Mouse (Mus musculus): ENCODE data around the gene Hist1h4n. TPM values are rescaled to one million over a fixed set of nuclear protein-coding genes. Genes with fewer than 3 reads are reported as not detected.
"Not testable (repeated sequence)": the region's sequence is repeated elsewhere in the genome, so short reads cannot be mapped to it uniquely, and the experiment has no call there.

Hist1h4n gene
- polyA plus RNA-seq, 1 experiment from 2014 or later, result 7.5 TPM

- Histone ChIP-seq H3K4me3 (peak overlapping the region; percentile 39), H3K36me3 (no peaks in the 10 kb centered on the region), H3K27me3 (no peaks in the 10 kb centered on the region), H3K4me2 (peak overlapping the region; percentile 62), H3K9me3 (no peaks in the 10 kb centered on the region), H3K27ac (replicated peaks) (peak overlapping the region; percentile 77), H3K4me1 (replicated peaks) (peaks cover 35% of the 10 kb centered on the region), H3K9ac (peak overlapping the region; percentile 58)
- ATAC-seq (ENCODE audit: low read depth), result peak; percentile 52; the same call in 1 of the 2 replicates
- 12% methylated on average over 17 of the region's 21 CpGs for WGBS
Measured at GRCm38 (mm10) chr13:21787760-21788593, 44.0 kb downstream of the Hist1h4n start.

DNA sequence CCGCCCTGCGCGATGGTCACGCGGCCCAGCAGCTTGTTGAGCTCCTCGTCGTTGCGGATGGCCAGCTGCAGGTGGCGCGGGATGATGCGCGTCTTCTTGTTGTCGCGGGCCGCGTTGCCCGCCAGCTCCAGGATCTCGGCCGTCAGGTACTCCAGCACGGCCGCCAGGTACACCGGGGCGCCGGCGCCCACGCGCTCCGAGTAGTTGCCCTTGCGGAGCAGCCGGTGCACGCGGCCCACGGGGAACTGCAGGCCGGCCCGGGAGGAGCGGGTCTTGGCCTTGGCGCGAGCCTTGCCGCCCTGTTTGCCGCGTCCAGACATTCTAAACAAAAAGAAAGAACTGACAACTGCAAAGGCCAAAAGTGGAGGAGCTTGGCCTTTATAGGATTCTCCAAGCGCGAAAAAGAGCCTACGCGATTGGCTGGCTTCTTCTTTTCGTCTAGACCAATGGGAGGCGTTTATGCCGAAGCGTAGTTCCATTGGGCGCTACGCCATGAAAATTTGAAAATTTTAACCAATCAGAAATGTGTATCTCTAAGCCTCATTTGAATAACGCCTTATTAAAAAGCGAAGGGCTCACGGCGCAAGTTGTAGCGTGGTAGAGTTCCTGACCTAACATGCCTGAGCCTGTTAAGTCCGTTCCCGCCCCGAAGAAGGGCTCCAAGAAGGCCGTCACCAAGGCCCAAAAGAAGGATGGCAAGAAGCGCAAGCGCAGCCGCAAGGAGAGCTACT is 44.9 kb downstream of the Hist1h4n start, which contains the start of the genes Hist1h2an and Hist1h2bp:
TSS of gene Hist1h2an (minus strand) at position 320 of the 731 bp plus-strand sequence.
TSS of gene Hist1h2bp (plus strand) at position 563 of the 731 bp plus-strand sequence.
- under 1% methylated on average over 44 of the region's 63 CpGs for WGBS
- Histone ChIP-seq H3K27ac (replicated peaks) (peak within 1 kb of the TSS; percentile 77), H3K4me3 (peak within 1 kb of the TSS; percentile 39), H3K4me1 (replicated peaks) (peaks cover 43% of the 10 kb centered on the region), H3K4me2 (peak within 1 kb of the TSS; percentile 62), H3K9ac (peak within 1 kb of the TSS; percentile 64)
- H3K9me3 ChIP-seq, H3K36me3 ChIP-seq, H3K27me3 ChIP-seq: not testable (repeated sequence)
- ATAC-seq (ENCODE audit: low read depth), result peak; percentile 95

GRCm38 (mm10) chr13:21786189-21786898 is 45.7 kb downstream of the Hist1h4n start:
- WGBS, result 1% methylated on average over 8 of the region's 8 CpGs
- Histone ChIP-seq H3K4me2 (peak overlapping the region; percentile 62), H3K4me3 (peak overlapping the region; percentile 39), H3K27ac (replicated peaks) (peak overlapping the region; percentile 76), H3K9me3 (no peaks in the 10 kb centered on the region), H3K9ac (peak overlapping the region; percentile 64), H3K27me3 (no peaks in the 10 kb centered on the region), H3K4me1 (replicated peaks) (peaks cover 44% of the 10 kb centered on the region), H3K36me3 (no peaks in the 10 kb centered on the region)
- no peak for ATAC-seq (ENCODE audit: low read depth)

GRCm38 (mm10) chr13:21784311-21784710 is 47.7 kb downstream of the Hist1h4n start:
- 13% methylated on average over 6 of the region's 6 CpGs for WGBS
- ATAC-seq (ENCODE audit: low read depth), result no peak
- Histone ChIP-seq H3K27me3 (no peaks in the 10 kb centered on the region), H3K4me2 (peak overlapping the region; percentile 80), H3K4me1 (replicated peaks) (peaks cover 54% of the 10 kb centered on the region), H3K4me3 (0 out of 2 replicates have a peak overlapping the region, but pooled peaks have one; percentile 40), H3K9ac (peak overlapping the region; percentile 28), H3K36me3 (no peaks in the 10 kb centered on the region), H3K9me3 (no peaks in the 10 kb centered on the region), H3K27ac (replicated peaks) (peak overlapping the region; percentile 59)

GRCm38 (mm10) chr13:21783734-21784161 is 48.2 kb downstream of the Hist1h4n start:
- Histone ChIP-seq H3K9ac (peak overlapping the region; percentile 28), H3K9me3 (no peaks in the 10 kb centered on the region)

DNA sequence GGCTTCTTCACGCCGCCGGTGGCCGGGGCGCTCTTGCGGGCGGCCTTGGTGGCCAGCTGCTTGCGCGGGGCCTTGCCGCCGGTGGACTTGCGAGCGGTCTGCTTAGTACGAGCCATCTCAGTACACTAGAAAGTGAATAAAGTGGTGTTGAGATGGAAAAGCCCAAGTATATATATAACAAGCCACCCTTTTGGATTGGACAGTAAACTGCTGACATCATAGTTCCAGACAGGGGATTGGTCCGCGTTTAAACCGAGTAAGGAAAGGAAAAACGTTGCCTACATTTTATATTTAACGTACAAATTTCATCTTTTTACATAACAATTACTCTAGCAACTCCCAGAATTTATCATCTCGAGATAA is 48.8 kb downstream of the Hist1h4n start, which contains the start of gene Hist1h3i:
TSS of gene Hist1h3i (minus strand) at position 116 of the 363 bp plus-strand sequence.
- Histone ChIP-seq H3K36me3 (no peaks in the 10 kb centered on the region), H3K4me3 (peak within 1 kb of the TSS; percentile 40), H3K27ac (replicated peaks) (peak within 1 kb of the TSS; percentile 84), H3K9ac (peak within 1 kb of the TSS; percentile 70), H3K4me2 (peak within 1 kb of the TSS; percentile 80), H3K27me3 (no peaks in the 10 kb centered on the region), H3K4me1 (replicated peaks) (peaks cover 59% of the 10 kb centered on the region), H3K9me3 (no peaks in the 10 kb centered on the region)
- WGBS, result 0% methylated on average over 14 of the region's 20 CpGs
- peak; percentile 76 for ATAC-seq (ENCODE audit: low read depth)

More at GRCm38 (mm10) chr13:21783734-21784161, 48.2 kb downstream of the Hist1h4n start:
- WGBS, result 2% methylated on average over 9 of the region's 9 CpGs
- ATAC-seq (ENCODE audit: low read depth), result no peak
- Histone ChIP-seq H3K27me3 (no peaks in the 10 kb centered on the region), H3K4me1 (replicated peaks) (peaks cover 56% of the 10 kb centered on the region), H3K36me3 (no peaks in the 10 kb centered on the region), H3K4me3 (peak overlapping the region; percentile 40), H3K4me2 (peak overlapping the region; percentile 80), H3K27ac (replicated peaks) (peak overlapping the region; percentile 59)

DNA sequence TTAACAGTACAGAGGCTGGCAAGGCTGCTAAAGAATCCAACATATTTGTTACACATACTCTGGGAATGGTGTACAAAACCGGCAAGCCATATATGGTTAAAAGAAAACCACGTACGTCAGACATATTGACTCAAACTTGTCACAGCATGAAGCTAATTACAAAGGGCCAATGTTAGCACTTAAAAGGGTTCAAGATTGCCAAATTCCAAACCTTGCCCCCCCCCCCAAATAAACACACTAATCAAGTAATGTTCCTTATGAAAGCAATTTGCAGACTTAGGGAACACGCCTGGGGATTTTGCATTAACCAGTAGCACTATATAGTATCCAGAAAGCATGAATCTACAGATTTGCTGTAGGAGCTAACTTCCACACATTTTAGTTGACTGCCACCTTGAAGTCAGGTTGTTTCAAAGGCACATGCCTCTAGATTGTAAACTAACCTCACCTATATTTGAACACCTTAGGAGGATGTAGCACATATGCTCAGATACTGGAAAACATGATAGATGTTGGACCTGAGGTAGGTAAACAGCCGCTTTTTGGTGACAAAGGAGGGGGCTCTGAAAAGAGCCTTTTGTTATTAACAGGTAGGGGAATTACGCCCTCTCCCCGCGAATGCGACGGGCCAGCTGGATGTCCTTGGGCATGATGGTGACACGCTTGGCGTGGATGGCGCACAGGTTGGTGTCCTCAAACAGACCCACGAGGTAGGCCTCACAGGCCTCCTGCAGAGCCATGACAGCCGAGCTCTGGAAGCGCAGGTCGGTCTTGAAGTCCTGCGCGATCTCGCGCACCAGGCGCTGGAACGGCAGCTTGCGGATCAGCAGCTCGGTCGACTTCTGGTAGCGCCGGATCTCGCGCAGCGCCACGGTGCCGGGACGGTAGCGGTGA is 49.4 kb downstream of the Hist1h4n start:
- not testable (repeated sequence) for H3K27me3 ChIP-seq; ATAC-seq (ENCODE audit: low read depth); H3K9me3 ChIP-seq; H3K36me3 ChIP-seq
- peaks cover 56% of the 10 kb centered on the region for H3K4me1 ChIP-seq (replicated peaks)
- peak overlapping the region; percentile 70 for H3K9ac ChIP-seq
- peak overlapping the region; percentile 84 for H3K27ac ChIP-seq (replicated peaks)
- peak overlapping the region; percentile 80 for H3K4me2 ChIP-seq
- H3K4me3 ChIP-seq, result peak overlapping the region; percentile 40
- WGBS, result under 1% methylated on average over 18 of the region's 35 CpGs

Small RNA genes lying within 50 kb of the gene (microRNA-seq; reads per million reads assigned to microRNA genes)
- gene Gm19658, result not detected
- gene Gm44346, result not detected
- gene Gm44466, result not detected

Other genes starting within 250 kb of the Hist1h4n start
- gene Olfr1362, start 218.2 kb downstream of the Hist1h4n start, polyA plus RNA-seq (2015; fragmentation: Nextera tagmentation; extraction: Ambion mirVana), result not detected in 2 replicates
- gene Olfr11, start 189.7 kb downstream of the Hist1h4n start, polyA plus RNA-seq (2015; fragmentation: Nextera tagmentation; extraction: Ambion mirVana), result 0.07 TPM in 1 of 2 replicates, not detected in the other
- not detected in 2 replicates for gene Olfr1361, start 168.8 kb downstream of the Hist1h4n start, polyA plus RNA-seq (2015; fragmentation: Nextera tagmentation; extraction: Ambion mirVana)
- gene Olfr1360, start 154.8 kb downstream of the Hist1h4n start, polyA plus RNA-seq (2015; fragmentation: Nextera tagmentation; extraction: Ambion mirVana), result not detected in 2 replicates
- gene Olfr1359, start 134.1 kb downstream of the Hist1h4n start, polyA plus RNA-seq (2015; fragmentation: Nextera tagmentation; extraction: Ambion mirVana), result not detected in 2 replicates
- 1.4 and 1.5 TPM in 2 replicates for gene Hist1h2bl, start 116.1 kb downstream of the Hist1h4n start, polyA plus RNA-seq (2015; fragmentation: Nextera tagmentation; extraction: Ambion mirVana)
- 5.9 TPM in 1 of 2 replicates, not detected in the other for gene Hist1h2ai, start 115.8 kb downstream of the Hist1h4n start, polyA plus RNA-seq (2015; fragmentation: Nextera tagmentation; extraction: Ambion mirVana)
- gene Hist1h3h, start 114.5 kb downstream of the Hist1h4n start, polyA plus RNA-seq (2015; fragmentation: Nextera tagmentation; extraction: Ambion mirVana), result 2.7 and 3.3 TPM in 2 replicates
- gene Hist1h2bm, start 110.2 kb downstream of the Hist1h4n start, polyA plus RNA-seq (2015; fragmentation: Nextera tagmentation; extraction: Ambion mirVana), result 1.2 and 1.4 TPM in 2 replicates
- gene Hist1h4j, start 97.1 kb downstream of the Hist1h4n start, polyA plus RNA-seq (2015; fragmentation: Nextera tagmentation; extraction: Ambion mirVana), result 1.0 and 1.7 TPM in 2 replicates
- gene Hist1h4k, start 81.7 kb downstream of the Hist1h4n start, polyA plus RNA-seq (2015; fragmentation: Nextera tagmentation; extraction: Ambion mirVana), result 0.84 and 3.9 TPM in 2 replicates
- gene Hist1h2ak, start 78.4 kb downstream of the Hist1h4n start, polyA plus RNA-seq (2015; fragmentation: Nextera tagmentation; extraction: Ambion mirVana), result 6.0 and 7.6 TPM in 2 replicates
- 0.73 and 1.1 TPM in 2 replicates for gene Hist1h2bn, start 78.1 kb downstream of the Hist1h4n start, polyA plus RNA-seq (2015; fragmentation: Nextera tagmentation; extraction: Ambion mirVana)
- 3.2 and 5.8 TPM in 2 replicates for gene Hist1h1b, start 51.6 kb downstream of the Hist1h4n start, polyA plus RNA-seq (2015; fragmentation: Nextera tagmentation; extraction: Ambion mirVana)
- 32.1 and 33.9 TPM in 2 replicates for gene Hist1h3i, start 48.8 kb downstream of the Hist1h4n start, polyA plus RNA-seq (2015; fragmentation: Nextera tagmentation; extraction: Ambion mirVana)
- not detected in 2 replicates for gene Hist1h2an, start 45.0 kb downstream of the Hist1h4n start, polyA plus RNA-seq (2015; fragmentation: Nextera tagmentation; extraction: Ambion mirVana)
- 0.52 and 1.4 TPM in 2 replicates for gene Hist1h2bp, start 44.7 kb downstream of the Hist1h4n start, polyA plus RNA-seq (2015; fragmentation: Nextera tagmentation; extraction: Ambion mirVana)
- gene Hist1h2bq, start 22.0 kb downstream of the Hist1h4n start, polyA plus RNA-seq (2015; fragmentation: Nextera tagmentation; extraction: Ambion mirVana), result 4.3 and 4.4 TPM in 2 replicates
- not detected in 2 replicates for gene Hist1h2ao, start 21.7 kb downstream of the Hist1h4n start, polyA plus RNA-seq (2015; fragmentation: Nextera tagmentation; extraction: Ambion mirVana)
- gene Hist1h4m, start 20.4 kb downstream of the Hist1h4n start, polyA plus RNA-seq (2015; fragmentation: Nextera tagmentation; extraction: Ambion mirVana), result not detected in 2 replicates
- 641 and 649 TPM in 2 replicates for gene Hist1h2ap, start 1.3 kb upstream of the Hist1h4n start, polyA plus RNA-seq (2015; fragmentation: Nextera tagmentation; extraction: Ambion mirVana)
- 3.9 and 5.2 TPM in 2 replicates for gene Hist1h2br, start 1.5 kb upstream of the Hist1h4n start, polyA plus RNA-seq (2015; fragmentation: Nextera tagmentation; extraction: Ambion mirVana)
- 16.0 and 16.3 TPM in 2 replicates for gene Zfp184, start 112.9 kb upstream of the Hist1h4n start, polyA plus RNA-seq (2015; fragmentation: Nextera tagmentation; extraction: Ambion mirVana)
- gene Pom121l2, start 149.0 kb upstream of the Hist1h4n start, polyA plus RNA-seq (2015; fragmentation: Nextera tagmentation; extraction: Ambion mirVana), result not detected in 2 replicates
- gene Prss16, start 177.5 kb upstream of the Hist1h4n start, polyA plus RNA-seq (2015; fragmentation: Nextera tagmentation; extraction: Ambion mirVana), result 0.17 and 0.18 TPM in 2 replicates
- 1.7 TPM in 1 of 2 replicates, not detected in the other for gene Hist1h2ah, start 203.4 kb upstream of the Hist1h4n start, polyA plus RNA-seq (2015; fragmentation: Nextera tagmentation; extraction: Ambion mirVana)
- gene Hist1h2bk, start 203.7 kb upstream of the Hist1h4n start, polyA plus RNA-seq (2015; fragmentation: Nextera tagmentation; extraction: Ambion mirVana), result 2.5 and 3.8 TPM in 2 replicates
- 8.8 and 10.1 TPM in 2 replicates for gene Hist1h4i, start 209.2 kb upstream of the Hist1h4n start, polyA plus RNA-seq (2015; fragmentation: Nextera tagmentation; extraction: Ambion mirVana)
- gene Hist1h2ag, start 210.7 kb upstream of the Hist1h4n start, polyA plus RNA-seq (2015; fragmentation: Nextera tagmentation; extraction: Ambion mirVana), result 8.4 and 11.4 TPM in 2 replicates
- gene Hist1h2bj, start 211.0 kb upstream of the Hist1h4n start, polyA plus RNA-seq (2015; fragmentation: Nextera tagmentation; extraction: Ambion mirVana), result 2.7 and 3.3 TPM in 2 replicates